Mouse (Mus musculus) heart, adult 8-10 months (tissue): ENCODE data around the gene Prex1. TPM values are rescaled to one million over a fixed set of nuclear protein-coding genes. Genes with fewer than 3 reads are reported as not detected.

Source experiments
- DNase-seq: peaks from one replicate; pipeline ENCODE4 v3.0.0; 2022; ENCODE audit warnings: low spot score
- total RNA-seq, 4 experiments: library from RNA; stranded (reverse); gene quantifications; 2 replicates each; pipeline ENCODE4 v1.2.4; 2022

Prex1 gene
- total RNA-seq, 4 experiments from 2014 or later: 4.2 to 5.4 (median 4.8) TPM

DNA sequence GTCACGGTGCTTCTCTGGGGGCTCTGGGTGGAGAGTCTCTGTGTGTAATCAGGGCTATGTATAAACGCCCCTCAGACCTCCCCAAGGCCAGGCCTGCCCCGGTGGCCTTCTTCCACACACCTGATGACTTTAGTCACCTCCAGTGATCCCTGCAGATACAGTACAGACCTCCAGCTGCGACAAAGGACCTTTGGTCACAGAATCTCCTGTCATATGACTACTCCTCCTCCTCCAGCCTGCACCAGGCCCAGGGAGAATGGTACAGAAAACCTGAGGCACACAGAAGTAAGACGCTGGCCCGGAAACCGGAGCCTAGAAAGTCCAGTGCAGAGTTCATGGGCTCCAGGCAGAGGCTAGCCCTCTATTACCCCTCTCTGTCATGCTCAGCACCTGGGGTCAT lies 152.8 kb downstream of the Prex1 start:
- DNase-seq: no peak

DNA sequence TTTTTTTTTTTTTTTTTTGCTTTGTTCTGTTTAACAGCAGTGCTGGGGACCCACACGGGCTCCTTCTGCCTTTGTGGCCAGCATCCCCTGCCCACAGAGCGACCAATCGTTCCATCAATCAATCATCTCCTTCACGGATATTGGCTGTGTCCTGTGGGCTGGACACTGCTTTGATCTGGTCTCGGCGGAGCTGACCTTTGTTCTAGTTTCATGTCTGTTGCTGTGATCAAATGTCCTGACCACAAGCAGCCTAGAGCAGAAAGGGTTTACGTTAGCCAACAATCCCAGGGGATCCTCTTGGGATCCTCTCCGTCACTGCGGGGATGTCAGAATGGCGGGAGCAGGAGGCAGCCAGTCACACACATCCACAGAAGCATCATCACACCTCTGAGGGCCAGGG lies 154.1 kb downstream of the Prex1 start:
- DNase-seq: no peak

DNA sequence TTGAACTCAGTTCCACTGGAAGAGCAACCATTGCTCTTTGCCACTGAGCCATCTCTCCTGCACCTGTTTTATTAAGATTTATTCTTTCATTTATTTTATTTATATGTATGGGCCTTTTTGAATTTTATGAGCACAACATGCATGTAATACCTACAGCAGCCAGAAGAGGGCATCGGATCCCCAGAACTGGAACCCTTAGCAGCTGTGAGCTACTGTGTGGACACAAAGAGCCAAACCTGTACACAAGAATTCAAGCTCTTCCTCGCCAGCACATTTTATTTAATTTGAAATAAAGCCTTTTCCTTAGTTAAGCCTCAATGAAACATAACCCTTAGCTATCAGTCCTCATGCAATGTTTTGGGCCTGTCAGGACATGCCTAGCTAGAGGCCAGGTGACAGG lies 158.1 kb downstream of the Prex1 start:
- DNase-seq: no peak

DNA sequence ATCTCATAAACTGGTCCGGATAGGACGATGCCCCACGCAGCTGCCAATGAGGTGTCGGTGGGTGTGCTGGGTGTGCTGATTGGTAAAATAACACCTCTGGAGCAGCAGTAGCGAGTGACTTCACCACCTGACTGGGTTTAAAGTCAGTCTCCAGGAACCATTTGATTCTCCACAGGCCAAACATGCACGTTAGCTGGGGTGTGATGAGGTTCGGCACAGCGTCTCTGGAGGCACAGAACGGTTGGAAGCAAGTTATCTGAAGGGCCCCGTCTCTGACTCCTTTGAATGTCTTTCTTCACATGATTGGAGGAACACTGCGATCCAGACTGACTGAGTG lies 159.5 kb downstream of the Prex1 start:
- no peak for DNase-seq

DNA sequence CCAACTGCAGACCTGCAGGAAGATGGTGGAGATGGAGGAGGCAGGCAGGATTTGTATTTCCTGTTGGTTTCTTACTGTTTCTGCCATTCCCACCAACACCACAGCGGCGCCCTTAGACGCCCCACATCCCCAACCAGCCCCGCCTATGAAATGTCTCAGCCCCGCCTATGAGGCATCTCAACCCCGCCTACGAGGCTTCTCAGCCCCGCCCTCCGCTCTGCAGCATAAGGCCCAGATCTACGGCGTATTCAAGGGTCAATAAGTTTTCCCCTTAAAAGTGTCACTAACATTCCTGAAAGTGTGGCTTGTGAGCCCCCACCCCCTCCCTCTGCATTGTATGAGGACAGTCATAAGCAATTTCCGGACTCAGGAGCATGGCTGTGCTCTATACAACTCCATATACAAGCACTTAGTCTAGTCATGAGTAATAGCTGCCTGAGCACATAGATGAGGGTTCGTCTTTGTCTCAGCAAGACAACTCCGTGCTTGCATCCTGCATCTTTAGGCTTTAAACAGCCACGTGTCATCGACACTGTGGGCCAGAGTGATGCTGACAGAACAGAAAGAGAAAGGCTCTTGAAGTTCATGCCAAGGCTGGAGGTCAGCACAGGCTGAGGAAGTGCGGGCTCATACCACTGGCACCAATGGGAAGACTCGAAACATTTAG lies 160.0 kb downstream of the Prex1 start:
- DNase-seq: no peak

DNA sequence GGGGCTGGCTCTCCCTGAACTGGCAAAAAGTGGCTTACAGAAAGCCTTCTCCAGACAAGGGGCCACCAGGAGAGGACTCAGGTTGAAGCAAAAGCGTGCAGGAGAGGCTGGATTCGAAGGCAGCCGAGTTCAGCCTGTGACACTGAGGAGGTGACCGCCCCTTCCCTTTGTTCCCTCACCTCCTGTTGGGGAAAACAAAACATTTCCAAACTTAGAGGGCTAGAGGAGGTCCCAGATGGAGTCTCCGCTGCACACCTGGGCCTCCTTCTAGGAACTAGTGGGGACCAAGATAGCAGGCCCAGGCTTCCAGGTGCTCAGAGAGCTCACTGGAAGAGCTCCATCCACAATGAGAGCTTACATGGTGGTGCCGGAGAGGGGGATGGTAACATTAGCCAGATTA lies 161.0 kb downstream of the Prex1 start:
- DNase-seq: no peak

DNA sequence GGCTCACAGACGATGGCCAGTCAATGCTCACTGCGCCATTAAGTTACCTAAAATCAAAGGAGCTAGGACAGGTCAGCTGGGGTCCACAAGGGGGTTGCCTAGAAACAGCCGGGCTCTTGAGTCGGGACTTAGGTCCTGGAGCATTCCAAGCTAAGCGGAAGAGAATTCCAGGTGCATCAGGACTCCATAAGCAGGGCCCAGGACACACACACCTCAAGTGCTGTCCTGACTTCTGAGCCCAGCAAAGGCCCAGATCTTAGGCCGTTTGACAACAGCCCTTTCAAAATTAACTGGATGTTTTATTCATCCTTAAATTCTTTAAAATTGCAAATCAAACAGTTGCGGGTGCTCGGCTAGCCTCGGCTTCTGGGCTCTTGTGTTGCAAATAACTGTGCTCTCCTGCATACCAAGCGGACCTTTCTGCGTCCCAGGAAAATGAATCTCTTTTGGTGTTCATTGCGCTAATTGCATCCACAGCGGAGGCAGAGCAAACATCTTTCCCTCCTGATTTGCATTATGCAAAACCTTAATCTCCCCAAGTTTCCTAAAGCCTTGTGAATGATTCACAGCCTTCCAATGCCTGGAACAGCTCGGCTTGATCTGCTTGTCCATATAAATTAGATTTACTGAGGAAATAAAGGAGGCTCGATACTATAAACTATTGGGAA lies 161.7 kb downstream of the Prex1 start:
- DNase-seq: no peak

DNA sequence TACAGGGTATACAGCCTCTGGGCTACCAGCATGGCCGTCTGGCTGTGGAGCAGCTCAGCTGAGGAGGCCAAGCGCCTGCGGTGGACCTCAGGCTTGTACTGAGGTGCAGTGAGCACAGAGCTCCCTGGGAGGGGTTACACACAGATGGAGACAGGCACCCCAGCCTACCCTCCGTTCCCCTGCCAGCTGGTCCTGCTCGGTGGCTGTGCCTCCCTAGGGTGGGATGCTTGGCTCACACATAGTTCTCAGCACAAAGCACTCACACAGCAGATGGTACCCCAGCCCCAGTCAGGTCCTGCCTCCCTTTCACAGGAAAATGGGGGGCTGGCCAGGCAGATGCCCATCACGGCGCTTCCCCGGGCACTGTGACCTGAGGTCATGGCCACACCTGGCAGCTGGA lies 163.8 kb downstream of the Prex1 start:
- no peak for DNase-seq

DNA sequence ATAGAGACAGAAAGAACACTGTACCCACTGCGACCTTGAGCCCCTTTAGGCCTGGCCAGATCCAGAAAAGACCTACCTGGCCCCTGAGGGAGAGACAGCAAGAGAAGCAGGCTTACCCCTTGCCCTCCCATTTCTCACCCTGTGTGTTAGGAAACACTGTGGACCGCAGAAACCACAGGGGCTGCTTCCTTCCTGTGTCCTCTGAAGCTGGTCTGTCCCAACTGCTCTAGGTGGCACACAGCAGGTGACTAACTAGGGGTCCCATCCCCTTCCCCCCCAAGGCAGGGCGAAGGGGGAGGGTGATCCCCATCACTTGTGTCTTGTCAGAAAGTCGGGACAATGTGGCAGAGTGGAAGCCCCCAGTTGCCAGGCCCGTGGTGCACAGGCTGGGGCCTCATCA lies 164.6 kb downstream of the Prex1 start:
- DNase-seq: no peak

DNA sequence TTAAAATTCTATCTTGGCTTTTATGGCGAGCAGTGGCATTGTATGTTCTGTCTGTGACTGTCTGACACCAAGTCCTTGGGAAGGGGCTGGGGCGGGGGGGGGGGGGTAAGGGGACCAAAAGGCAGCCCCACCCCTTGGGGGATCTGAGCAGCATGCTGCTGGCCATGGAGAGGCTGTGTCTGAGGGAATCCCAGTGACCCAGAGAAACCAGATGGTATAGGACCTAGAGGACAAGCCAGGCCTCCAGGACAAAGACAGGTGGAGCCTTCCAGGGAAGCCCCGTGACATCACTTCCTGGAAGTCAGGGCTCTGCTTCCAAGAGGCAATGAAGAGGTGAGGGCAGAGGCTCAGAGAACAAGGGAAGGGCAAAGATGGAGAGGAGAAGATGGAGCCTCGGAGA lies 168.1 kb downstream of the Prex1 start:
- DNase-seq: no peak

DNA sequence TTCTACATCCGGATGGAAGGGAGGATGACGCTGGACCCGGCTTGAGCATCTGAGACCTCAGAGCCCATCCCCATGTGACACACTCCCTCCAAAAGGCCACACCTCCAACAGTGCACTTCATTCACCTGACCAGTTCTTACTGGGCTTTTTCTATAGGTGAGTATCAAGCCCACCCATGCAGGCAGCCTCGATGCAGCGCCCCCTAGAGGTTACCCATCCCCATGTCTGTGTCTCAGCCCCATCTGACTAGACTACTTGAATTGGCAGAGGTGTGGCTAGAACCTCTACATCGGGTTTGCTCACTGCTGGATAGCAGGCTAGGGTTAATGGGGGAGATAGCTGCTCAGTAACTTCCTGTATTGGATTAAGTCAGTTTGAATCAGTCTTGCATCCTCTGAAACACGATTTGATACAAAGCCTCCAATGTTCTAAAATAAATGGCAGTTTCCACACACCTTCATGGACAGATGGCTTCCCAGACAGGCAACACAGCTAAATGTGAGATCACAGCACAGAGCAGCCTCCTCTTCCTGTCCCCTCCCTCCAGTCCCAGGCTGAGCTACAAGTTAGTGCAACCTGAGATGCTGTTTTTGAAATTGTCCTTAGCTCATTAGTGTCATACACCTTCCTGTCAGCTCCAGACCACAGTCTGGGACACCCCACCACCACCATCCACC lies 168.9 kb downstream of the Prex1 start:
- no peak for DNase-seq

DNA sequence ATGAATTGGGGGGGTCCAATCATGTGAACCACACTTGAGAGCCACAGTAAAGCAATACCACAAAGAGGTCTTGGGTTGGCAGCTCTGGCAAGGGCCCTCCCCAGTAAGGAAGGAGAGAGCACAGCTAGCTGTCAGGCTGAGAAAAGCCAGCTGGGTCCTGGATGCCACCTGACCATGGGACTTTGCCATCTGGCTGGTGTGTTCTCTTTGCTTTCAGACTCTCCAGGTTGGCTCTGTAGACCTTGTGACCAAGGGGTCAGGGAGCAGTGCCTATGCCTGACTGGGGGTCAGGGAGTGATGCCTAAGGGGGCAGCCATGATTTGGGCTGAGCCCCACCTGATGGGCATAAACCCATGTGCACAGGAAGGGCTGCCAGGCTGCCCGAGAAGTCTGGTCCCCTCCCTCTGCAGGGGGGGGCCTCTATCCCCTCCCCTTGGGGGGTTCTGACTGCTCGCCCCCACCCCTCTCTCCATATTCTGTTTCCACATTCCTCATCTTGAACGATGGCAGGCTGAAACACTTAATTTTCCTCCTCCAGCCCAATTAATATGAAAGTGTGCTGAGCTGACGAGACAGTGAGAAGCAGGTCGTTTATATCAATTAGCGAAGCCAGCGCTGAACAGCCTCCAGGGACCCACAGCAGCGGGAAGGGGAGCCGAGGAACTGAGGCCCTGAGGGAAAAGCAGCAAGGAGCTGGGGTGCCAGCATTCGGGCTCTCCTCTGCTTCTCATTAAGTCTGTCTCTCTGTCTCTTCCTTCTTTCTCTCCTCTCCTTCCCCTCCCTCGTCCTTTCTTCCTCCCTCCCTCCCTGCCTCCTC lies 172.3 kb downstream of the Prex1 start:
- no peak for DNase-seq

DNA sequence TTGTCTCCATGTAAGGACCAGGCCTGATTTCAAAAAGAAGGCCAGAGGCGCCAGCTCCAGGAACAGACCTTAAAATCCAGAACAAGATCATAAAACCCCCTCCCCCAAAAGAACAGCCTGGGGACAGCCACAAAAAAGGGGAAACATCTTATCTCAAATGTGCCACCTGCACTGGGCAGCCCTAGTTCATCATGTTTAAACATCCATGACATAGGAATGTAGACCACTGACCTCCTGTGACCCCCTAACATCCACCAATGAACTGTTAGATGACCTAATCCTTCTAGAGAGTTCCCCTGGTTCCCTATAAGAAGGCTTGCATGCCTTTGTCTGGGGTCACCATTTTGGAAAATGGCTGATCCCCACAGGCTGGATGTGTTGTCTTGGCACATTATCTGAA lies 173.4 kb downstream of the Prex1 start:
- DNase-seq: no peak

DNA sequence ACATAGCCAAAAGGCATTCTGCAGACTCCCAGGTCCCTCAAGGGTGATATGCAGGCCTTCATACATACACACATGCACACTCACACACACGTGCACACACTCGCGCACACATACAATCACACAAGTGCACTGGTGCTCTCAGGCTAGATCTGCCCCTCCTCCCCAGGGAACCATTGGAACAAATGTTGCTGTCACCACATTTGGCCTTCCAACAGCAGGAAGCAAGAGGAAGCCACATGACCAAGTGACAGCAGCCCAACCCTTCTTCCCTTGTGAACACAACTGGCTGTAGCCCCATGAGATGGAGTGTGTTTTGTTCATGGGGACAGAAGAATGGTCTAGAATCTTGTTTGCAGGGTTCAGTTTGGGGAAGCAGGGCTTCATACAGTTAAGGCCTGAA lies 176.7 kb downstream of the Prex1 start:
- peak; percentile 55 for DNase-seq

DNA sequence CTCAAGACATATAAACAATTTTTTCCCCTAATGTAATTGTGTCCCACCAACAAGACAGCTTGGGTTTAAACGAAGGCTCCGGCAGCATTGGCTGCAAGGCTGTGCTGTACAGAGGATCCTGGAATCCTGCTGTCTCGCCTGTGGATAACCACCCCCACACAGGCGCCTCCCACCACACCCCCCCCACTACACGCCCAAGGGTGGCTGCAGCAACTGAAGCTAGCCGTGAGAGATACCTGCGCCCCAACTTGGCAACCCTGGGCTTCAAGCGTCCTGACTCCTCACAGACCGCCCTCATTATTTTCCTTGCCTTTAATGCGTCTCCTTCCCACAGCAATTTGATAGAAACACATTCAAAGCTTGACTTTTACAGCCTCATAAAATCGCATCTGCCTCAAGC lies 178.1 kb downstream of the Prex1 start:
- no peak for DNase-seq

DNA sequence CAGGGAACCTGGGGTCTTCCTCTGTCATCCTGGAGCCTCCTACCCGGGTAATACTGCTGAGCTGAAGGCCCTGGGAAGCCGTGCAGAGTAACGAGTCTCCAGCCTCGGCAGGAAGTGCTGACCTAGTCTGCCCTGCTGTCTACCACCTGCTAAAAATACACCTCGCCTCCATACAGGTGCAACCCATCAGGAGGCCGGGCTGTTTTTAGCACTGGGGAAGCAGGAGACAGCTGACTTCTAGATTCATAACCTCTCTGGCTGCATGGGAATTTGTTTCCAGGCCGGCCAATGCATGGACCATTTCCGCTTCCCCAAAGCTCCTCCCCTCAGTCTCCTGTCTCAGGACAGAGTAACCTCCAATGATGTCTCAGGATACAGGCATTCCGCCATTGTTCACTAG lies 187.4 kb downstream of the Prex1 start:
- no peak for DNase-seq

DNA sequence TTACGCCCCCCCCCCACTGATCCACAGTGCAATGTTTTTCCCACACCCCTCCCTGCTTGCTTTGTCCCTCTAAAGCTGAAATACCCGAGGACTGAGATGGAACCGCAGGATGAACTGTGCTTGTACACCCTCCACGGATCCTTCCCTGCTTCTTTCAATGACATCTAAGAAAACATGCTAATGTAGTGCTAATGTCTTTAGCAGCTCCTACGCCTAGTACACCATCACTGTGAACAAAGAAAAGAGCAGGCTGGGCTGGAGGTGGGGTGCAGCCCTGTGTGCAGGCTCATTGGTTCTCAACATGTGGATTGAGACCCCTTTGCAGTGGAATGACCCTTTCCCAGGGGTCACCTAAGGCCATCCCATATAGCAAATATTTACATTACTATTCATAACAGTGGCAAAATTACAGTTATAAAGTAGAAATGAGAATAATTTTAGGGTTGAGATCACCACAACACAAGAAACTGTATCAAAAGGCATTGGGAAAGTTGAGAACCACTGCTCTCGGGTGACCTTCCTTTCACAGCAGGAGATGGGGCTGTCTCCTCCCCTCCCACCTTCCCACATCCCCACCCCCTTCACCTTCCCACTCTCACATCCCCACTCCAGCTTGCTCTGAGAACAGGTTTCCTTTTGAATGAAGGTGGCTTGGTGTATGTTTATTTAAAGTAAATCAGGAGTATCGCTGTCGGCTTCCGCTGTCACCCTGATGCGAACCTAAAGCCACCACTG lies 190.3 kb downstream of the Prex1 start:
- no peak for DNase-seq

DNA sequence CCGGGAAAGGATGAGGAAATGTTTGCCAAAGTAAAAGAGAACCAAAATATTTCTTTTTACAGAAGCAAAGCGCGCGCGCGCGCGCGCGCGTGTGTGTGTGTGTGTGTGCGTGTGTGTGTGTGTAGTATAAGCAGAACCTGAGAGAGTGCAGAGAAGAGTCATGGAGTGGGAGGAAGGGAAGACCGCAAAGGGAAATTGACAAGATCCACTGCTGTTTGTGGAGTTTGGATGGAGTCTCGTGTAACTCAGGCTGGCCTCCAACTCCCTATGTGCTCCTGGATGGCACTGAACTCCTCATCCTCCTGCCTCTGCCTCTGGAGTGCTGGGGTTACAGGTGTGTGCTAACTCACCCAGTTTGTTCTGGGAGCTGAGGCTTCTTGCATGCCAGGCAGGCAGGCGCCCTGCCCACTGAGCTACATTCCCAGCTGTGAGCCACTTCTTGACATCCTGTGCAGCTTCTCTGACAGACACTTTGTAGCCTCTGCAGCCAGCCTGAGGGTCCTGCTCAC lies 191.0 kb downstream of the Prex1 start:
- DNase-seq: no peak

DNA sequence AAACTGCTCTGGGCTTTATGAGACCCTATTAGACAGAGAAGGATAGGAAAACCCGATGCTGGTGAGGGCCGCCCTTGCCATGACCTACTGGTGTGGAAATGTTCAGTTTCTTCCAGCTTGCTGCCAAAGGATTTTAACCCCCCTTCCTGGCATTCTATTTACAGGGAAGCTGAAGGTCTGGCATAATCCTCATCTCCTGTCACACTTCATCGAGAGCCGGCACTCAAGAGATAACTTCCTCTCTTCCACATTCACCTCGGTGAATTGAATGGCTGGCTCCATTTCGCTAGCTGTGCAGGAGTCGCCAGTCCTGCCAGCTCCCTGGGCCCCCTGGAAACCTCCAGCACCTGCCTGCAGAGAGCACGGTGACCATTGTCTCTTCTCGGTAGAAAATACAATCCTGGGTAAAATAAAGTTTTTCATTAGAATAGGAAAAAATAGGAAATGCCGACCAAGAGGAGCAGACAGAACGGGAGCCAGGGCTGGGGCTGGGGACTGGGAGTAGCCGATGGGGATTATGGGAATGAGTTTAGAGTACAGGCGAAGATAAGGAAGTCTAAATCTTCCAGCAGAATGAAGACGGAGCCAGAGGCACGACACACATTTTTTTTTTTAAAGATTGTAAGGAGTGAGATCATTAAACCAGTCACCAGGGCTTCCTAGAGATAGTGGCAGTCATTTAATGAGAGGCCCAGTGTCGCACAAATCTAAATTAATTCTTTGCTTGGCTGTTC lies 191.6 kb downstream of the Prex1 start:
- peak; percentile 65 for DNase-seq

DNA sequence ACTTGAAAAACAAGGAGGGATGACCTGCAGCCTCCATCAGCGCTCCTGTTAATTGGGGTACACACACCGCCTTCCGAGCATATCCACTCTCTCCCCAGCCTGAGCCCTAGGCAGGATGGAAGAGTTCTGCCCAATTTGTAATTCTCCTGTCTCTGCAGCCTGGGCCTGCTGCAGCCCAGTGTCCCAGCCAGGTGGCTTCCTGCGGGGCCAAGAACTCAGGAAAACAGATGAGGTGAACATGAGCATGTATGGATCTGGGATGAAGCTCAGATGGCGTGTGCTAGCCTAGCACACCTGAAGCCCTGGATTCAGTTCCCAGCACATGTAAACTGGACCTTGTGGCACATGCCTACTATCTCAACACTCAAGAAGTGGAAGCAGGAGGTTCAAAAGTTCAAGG lies 192.2 kb downstream of the Prex1 start:
- DNase-seq: no peak

DNA sequence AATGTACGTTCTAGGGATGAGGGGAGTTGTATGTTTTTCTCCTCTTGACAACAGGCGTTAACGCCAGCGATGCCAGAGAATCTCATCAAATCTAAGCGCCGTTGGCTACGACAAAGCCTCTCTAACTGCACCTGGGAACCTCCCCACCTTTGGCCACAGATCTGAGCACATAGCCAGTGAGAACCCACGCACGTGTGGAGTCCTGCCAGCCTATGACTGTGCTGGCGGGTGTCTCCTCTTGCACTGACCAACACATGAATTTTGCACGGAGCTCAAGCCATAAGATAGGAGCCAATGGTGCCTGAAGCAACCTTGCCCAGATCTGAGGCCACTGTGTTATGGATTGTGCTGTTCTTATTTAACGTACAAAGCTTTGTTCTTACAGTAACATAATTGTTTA lies 193.1 kb downstream of the Prex1 start:
- DNase-seq: no peak
